Mouse (Mus musculus) thymus, postnatal 0 days (tissue): ENCODE results near the gene Iyd. TPM values are rescaled to one million over a fixed set of nuclear protein-coding genes. Genes with fewer than 3 reads are reported as not detected.

ENCODE experiments used
- DNase-seq: peaks from one replicate; pipeline ENCODE4 v3.0.0-alpha.2; 2015; ENCODE audit warnings: low spot score
- polyA plus RNA-seq: library from polyadenylated mRNA; unstranded; fragments of >200 nt; fragmentation: Nextera tagmentation; extraction: Ambion mirVana; gene quantifications from 2 replicates; pipeline ENCODE4 v1.2.1, GENCODE M21; 2015

The Iyd gene
- polyA plus RNA-seq, 1 experiment from 2014 or later, result 0.12 TPM

DNA sequence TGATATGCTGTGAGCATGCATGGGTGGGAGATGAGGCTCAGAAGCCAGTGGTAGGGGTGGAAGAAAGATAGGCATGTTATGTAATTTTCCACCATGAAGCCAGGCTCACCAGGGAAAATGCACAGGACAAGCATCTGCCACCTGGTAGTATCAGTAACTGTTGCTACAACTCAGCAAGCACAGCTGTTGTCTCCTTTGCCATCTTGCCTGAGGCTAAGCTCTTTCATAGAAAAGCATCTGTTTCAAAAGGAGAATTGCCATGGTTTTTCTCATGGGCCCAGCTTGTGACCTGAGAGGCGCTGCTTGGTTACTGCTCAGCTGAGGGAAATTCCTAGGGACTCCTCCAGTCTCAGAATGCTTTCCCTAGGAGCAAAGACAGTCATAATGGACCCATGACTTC, 3.7 kb upstream of the Iyd start:
- no peak for DNase-seq

- no peak for DNase-seq
Measured at GRCm38 (mm10) chr10:3549384-3549783, 9.3 kb downstream of the Iyd start.

DNA sequence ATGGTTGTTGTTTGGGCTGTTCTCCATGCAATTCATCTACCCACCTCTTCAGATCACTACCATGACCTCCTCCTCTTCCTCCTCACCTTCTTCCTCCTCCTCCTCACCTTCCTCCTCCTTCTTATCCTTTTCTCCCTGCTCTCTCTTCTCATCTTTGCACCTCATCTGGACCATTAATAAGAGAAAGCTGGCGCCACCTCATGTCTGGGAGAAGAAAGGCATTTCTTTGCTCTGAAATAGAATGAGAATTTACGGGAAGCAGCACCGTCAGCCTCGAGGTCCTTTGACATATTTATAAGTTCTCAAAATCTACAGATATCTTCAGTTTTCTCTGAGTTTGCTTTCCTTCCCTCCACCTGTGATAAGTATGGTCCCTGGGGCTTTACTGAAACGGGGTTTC, 15.1 kb downstream of the Iyd start:
- no peak for DNase-seq

DNA sequence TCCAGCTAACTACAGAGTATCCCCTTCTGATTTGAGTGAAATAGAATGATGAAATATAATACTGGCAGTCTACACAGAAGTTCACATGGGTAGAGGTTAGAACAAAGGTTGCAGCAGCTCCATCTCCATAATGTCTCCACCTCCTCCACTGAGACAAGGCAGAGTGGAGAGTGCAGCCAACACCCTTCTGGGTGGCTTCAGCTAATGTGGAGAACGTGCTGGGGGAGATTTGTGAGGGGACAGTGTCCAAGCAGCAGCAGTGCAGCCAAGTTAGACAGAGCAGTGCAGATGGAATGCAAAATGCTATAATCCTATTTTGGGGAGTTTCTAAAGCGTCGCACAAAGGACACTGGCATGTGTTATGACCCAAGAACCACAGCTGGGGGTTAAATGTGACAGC, 16.5 kb downstream of the Iyd start:
- DNase-seq, result no peak

DNA sequence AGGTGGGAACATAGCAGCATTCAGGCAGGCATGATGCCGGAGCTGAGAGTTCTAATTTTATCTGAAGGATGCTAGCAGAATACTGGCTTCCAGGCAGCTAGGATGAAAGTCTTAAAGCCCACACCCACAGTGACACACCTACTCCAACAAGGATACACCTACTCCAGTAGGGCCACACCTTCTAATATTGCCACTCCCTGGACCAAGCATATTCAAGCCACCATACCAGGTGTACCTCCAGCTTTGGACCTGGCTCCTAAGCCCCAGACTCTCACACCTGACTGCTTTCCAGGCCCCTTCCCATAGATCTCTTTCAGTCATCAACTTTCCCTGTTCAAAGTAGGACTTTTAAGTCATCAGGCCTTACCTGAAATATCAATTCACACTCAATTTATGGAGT, 19.1 kb downstream of the Iyd start:
- DNase-seq, result no peak

- no peak for DNase-seq
Measured at GRCm38 (mm10) chr10:3562165-3562564, 22.1 kb downstream of the Iyd start.

DNA sequence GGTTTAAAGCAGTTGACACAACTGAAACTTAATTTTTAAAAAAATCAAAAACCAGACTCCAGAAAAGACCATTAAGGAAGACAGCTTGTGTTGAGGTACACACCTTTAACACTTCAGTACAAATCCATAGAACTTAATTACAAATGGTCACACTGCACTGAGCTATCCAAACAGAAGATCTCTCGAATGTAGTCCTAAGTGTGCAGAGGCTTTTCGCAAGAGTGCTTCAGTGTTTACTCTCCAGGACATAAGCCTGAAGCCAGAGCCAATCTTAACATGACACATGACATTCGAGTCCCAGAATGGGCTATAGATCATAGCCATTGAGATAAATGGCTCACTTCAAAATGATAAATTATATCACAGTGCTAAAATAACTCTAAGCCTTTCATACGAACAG, 25.1 kb downstream of the Iyd start:
- DNase-seq, result no peak

- no peak for DNase-seq
Measured at GRCm38 (mm10) chr10:3567821-3568220, 27.8 kb downstream of the Iyd start.

GRCm38 (mm10) chr10:3572723-3573649, 32.9 kb downstream of the Iyd start:
- no peak for DNase-seq

DNA sequence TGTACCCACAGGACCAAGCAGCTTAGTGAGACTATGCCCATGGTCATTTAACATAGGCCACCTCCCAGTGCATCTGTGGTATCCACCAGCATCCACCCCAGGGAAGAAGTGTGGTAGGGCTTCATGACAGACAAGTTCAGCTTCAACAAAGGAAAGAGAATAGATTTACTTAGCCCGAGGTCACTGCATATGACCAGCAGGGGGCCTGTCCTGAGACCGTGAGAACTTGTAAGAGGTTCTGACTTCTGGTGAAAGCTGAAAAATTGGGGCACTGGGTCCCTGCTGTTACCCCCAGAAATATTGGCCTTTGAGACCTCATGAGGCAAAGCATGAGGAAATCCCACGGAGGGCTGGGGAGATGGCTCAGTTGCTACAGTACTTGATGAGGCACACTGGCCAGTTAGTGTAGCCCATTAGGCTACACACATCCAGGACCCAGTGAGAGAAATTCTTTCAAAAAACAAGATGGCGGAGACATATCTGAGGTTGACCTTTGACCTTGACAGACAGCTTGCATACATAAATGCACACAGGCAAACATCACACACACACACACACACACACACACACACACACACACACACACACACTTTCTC, 34.0 kb downstream of the Iyd start:
- no peak for DNase-seq

GRCm38 (mm10) chr10:3590632-3591031, 50.6 kb downstream of the Iyd start:
- DNase-seq, result no peak

- no peak for DNase-seq
Measured at GRCm38 (mm10) chr10:3591790-3592189, 51.8 kb downstream of the Iyd start.

DNA sequence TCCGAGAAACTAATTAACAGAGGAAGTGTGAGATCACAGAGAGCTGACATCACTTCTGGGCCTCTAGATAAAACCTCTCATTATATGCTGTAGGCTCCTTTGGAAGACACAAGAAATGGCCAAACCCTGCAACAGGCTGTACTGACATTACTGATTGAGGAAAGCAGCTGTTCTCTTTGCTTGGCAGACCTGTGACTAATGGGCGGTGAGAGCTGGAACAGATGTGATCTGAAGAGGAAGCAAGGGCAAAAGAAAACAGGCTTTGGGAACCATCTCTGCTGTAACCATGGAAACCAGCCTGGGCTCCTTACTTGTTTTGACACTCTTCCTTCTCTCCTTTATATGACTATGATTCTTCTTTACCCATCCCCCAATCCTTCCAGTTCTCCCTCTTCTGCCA, 56.7 kb downstream of the Iyd start:
- DNase-seq, result no peak

- no peak for DNase-seq
Measured at GRCm38 (mm10) chr10:3597760-3598159, 57.7 kb downstream of the Iyd start.

Other genes with a start within 250 kb of the Iyd start
- gene Ppp1r14c, start 174.2 kb upstream of the Iyd start, polyA plus RNA-seq, result 0.60 and 0.62 TPM in 2 replicates
- gene Plekhg1, start 200.1 kb downstream of the Iyd start, polyA plus RNA-seq, result 2.7 and 3.0 TPM in 2 replicates